Mouse (Mus musculus) spleen, adult 12 weeks (tissue): ENCODE data around the gene Gm36864.

ENCODE experiments used
- DNase-seq: peaks from one replicate; pipeline ENCODE4 v3.0.0; 2022; ENCODE audit warnings: low spot score

Gm36864 gene

GRCm38 (mm10) chr7:44257278-44257677 lies 21.3 kb downstream of the Gm36864 start, which contains the start of gene Acp4:
TSS of gene Acp4 (minus strand) at chr7:44257378.
- DNase-seq: no peak

- no peak for DNase-seq
These were observed 24.4 kb downstream of the Gm36864 start for GRCm38 (mm10) chr7:44260410-44260809.

DNA sequence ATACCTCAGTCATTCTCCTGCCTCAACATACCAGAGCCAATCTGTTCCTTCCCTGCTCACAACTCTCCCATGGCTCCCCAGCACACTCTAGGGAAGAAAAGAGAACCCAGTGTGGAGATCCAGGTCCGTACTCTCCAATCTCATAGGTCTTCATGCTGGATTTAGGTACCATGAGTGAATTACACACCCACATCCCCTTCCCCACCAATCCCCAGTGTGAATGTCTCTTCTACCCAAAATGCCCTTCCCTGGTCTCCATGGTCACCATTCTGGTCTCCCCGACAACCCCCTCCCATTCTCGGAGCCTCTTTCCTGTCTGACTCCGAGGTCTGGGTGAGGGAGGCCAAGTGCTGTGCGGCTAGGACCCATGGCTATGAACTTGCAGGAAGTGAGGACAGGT lies 25.2 kb downstream of the Gm36864 start, which contains the start of gene Gm15517:
Gene Gm15517 (plus strand): TSS at position 301 of the 400 bp plus-strand sequence.
- DNase-seq: no peak

- peak; percentile 87 for DNase-seq
These were observed 27.0 kb downstream of the Gm36864 start for GRCm38 (mm10) chr7:44262791-44263643.

DNA sequence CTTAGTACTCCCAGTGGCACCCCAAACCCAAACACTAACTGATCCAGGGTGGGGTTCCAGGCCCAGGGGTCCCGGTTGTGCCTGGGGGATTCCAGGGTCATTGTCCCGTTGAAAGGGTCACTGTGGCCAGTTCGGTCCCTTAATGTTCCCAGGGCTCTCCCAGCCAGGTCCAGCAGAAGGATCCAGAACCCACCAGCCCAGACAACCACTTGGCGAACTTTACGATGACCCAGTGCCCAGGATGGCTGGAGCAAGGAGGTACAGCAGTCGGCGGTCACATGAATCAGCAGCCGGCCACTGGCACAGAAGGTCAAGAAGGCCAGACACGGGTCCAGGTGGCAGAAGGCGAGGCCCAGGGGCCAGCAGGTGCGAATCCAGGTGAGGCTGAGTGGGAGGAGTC lies 32.1 kb downstream of the Gm36864 start:
- no peak for DNase-seq

GRCm38 (mm10) chr7:44269397-44269796 lies 33.4 kb downstream of the Gm36864 start:
- no peak for DNase-seq

GRCm38 (mm10) chr7:44271309-44271708 lies 35.3 kb downstream of the Gm36864 start:
- no peak for DNase-seq

DNA sequence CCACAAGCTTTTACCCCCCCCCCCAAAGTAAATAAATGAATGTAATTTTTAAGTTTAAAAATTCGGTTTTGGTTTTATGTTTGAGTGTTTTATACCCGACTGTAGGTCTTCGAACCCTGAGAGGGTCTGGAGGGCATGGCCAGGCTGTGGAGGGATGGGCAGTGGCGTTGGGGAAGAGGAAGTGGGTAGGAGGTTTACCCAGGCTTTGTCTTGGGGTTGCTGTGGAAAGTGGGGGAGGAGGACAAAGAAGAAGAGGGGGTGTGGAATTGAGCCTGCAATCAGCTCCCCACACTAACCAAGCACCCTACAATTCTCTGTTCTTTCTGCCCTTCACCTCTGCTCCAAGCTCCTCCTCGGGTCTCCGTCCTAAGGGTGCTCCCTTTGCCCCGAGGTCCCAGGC lies 36.6 kb downstream of the Gm36864 start:
- no peak for DNase-seq

- DNase-seq: no peak
These were observed 37.5 kb downstream of the Gm36864 start for GRCm38 (mm10) chr7:44273446-44273845.

GRCm38 (mm10) chr7:44274096-44274495 lies 38.1 kb downstream of the Gm36864 start:
- DNase-seq: no peak

DNA sequence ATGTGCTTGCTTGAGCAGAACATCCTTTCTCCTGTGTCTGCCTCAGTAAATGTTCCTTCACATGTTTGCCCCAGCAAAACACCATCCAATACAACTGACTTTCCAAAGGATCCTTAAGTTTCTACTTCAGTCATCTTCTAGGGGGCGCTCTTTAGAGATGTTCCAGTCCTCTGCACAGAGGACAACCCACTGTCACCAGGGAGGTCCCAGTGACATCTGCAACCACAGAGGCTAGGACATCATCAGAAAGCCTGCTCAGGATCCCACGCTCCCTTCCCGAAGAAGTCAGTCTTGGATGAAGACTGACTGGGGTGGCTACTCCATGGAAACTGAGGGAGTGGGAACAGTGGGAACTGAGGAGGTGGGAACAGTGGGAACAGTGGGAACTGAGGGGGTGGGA lies 39.6 kb downstream of the Gm36864 start:
- no peak for DNase-seq

DNA sequence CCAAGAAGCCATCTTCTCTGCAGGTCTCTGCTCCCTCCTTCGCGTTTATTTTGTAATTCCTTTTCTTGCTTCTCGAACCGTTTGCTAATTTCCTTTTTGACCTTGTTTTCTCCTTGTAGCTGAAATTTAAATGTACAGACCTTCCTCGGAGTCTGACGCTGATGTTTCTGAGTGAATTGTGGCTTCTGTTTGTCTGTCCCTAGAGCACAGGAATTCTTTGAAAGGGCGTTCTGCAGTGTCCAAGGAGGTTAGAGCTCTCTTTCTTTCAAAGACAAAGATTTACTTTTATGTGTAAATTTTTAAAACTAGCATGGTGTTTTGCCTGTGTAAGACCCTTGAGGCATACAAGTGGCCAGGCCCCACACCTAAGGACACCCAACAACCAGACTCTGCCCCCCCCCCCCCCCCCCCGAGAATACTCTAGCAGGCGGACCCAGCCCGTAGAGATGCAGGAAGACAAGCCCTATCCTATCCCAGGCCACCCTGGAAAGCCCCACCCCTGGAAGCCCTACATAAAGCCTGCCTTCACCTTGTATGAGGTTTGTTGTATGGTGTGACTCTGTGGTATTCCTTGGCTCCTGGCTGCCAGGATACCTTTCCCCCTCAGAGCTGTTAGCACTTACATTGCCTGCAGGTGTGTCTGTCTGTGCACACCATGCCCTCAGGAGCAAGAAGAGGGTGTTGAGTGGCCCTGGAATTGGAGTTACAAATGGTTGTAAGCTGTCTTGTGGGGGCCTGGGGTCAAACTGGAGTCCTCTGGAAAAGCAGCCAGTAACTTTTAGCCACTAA lies 40.7 kb downstream of the Gm36864 start:
- DNase-seq: no peak

GRCm38 (mm10) chr7:44277250-44277622 lies 41.3 kb downstream of the Gm36864 start:
- peak; percentile 19 for DNase-seq

DNA sequence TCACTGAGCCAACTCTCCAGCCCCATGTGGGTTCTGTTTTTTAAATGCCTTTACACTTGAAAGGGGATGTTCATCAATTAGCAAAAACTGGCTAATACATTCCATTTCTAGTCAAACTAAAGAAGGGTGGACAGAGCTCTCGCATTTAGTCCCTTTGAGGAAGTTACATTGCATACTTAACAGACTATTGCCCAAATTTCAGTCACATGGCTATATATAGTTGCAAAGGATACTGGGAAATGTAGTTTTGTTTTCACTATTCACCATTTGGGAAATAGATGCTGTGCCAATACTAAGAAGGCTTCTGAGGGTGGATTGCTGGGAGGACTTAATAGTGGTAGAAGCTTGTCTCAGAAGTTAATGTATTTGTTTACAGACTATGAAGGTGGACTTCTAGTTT lies 45.0 kb downstream of the Gm36864 start:
- DNase-seq: no peak

DNA sequence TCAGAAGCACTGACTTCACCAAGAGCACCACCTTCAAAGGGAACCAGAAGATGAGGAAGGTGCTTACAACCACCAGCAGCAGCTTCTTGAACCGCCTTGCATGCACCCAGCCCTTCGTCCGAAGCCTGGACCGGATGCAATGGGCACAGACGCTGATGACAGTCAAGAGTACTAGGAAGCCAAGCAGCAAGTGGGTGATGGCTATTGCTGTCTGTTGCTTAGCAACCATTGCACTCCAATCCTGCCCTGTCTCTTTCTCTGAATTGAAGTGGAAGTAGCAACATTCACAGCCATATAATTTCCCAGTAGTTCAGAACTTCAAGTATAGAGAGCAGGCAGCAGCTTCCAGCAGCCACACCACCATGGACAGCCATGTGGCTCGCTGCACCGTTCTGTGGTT lies 45.6 kb downstream of the Gm36864 start:
- DNase-seq: no peak

- DNase-seq: no peak
These were observed 51.8 kb downstream of the Gm36864 start for GRCm38 (mm10) chr7:44287760-44288159.

DNA sequence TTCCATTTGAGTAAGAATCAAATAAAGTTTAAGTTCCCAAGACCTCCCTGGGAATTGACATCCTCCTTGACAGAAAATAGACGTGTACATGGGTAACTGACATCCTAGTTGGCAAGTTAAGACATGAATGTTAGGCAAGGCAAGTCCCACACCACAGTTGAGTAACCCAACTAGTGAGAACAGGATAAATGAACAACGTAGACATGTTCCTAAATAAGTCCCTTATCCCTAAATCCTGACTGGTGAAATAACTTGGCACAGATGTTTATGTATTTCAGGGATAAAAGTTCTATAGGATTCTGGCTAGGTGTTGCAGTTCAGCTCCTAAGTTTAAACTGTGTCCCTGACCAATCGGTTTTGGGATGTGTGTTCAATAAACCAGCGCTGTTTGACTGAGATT lies 55.0 kb downstream of the Gm36864 start:
- DNase-seq: no peak

GRCm38 (mm10) chr7:44291418-44291817 lies 55.4 kb downstream of the Gm36864 start:
- DNase-seq: no peak
